In genomic region chr9:106367592-106368111, GRCm38 (mm10) we compare ENCODE assay signal across 8 mouse cellular contexts. TPM values are rescaled to one million over a fixed set of nuclear protein-coding genes. Genes with fewer than 3 reads are reported as not detected.
DNase-seq lines count a peak whose midpoint lies in the region; ATAC-seq and TF ChIP-seq lines count a peak whose summit lies in the region.

No protein-coding gene starts in this region.

- ATAC-seq in forebrain, embryonic 12.5 days (ENCODE audit: low FRiP score), result peak; percentile 93
- ATAC-seq in heart, postnatal 0 days (ENCODE audit: insufficient read depth, low read depth), result peak; percentile 88
- peak; percentile 91 for ATAC-seq in liver, embryonic 16.5 days (ENCODE audit: low read depth)
- peak; percentile 94 for ATAC-seq in neural tube, embryonic 13.5 days (ENCODE audit: low read depth)

- peaks cover 46% of the 10 kb centered on the region for H3K27me3 ChIP-seq in E14TG2a.4 (ENCODE audit: insufficient read depth, low read length)
- peaks cover 6% of the 10 kb centered on the region; the same call in 1 of the 2 replicates for H3K27me3 ChIP-seq in forebrain, embryonic 12.5 days
- no peaks in the 10 kb centered on the region for H3K27me3 ChIP-seq in heart, postnatal 0 days (ENCODE audit: control insufficient read depth, insufficient read depth, low read length)
- peaks cover 8% of the 10 kb centered on the region for H3K27me3 ChIP-seq in liver, embryonic 16.5 days (ENCODE audit: control insufficient read depth, insufficient read depth, low read depth, low read length)
- H3K27me3 ChIP-seq in neural tube, embryonic 13.5 days, result 0 out of 2 replicates have a peak, but pooled peaks cover 2% of the 10 kb centered on the region
- H3K27me3 ChIP-seq in testis, adult 2 months (ENCODE audit: control insufficient read depth, insufficient read depth, low read length), result no peaks in the 10 kb centered on the region

- H3K36me3 ChIP-seq in E14TG2a.4 (ENCODE audit: insufficient read depth, low read length), result peaks cover 19% of the 10 kb centered on the region
- peaks cover 18% of the 10 kb centered on the region for H3K36me3 ChIP-seq in forebrain, embryonic 12.5 days (replicated peaks)
- H3K36me3 ChIP-seq in heart, postnatal 0 days (replicated peaks; ENCODE audit: control insufficient read depth, insufficient read depth, low read length), result peaks cover 11% of the 10 kb centered on the region
- no peaks in the 10 kb centered on the region for H3K36me3 ChIP-seq in liver, embryonic 16.5 days (ENCODE audit: control insufficient read depth, insufficient read depth)
- H3K36me3 ChIP-seq in neural tube, embryonic 13.5 days, result peaks cover 18% of the 10 kb centered on the region
- H3K36me3 ChIP-seq in testis, adult 2 months (ENCODE audit: control insufficient read depth, insufficient read depth, low read length), result no peaks in the 10 kb centered on the region

- peak overlapping the region; percentile 97 for H3K27ac ChIP-seq in forebrain, embryonic 12.5 days
- H3K27ac ChIP-seq in heart, postnatal 0 days (ENCODE audit: low read depth), result peak overlapping the region; percentile 95
- peak overlapping the region; percentile 90 for H3K27ac ChIP-seq in liver, embryonic 16.5 days (ENCODE audit: low read length)
- H3K27ac ChIP-seq in neural tube, embryonic 13.5 days (replicated peaks), result peak overlapping the region; percentile 95
- H3K27ac ChIP-seq in testis, adult 2 months (ENCODE audit: control insufficient read depth, insufficient read depth, low read depth, low read length), result peak overlapping the region; percentile 81

- no peak for TF ChIP-seq EP300 in heart, postnatal 0 days (IDR thresholded peaks at IDR 0.05; ENCODE audit: low read depth)

- no peak for TF ChIP-seq CTCF in E14TG2a.4 (conservative IDR thresholded peaks at IDR 0.05; ENCODE audit: low read length)
- no peak for TF ChIP-seq CTCF in heart, postnatal 0 days (IDR thresholded peaks at IDR 0.05; ENCODE audit: low read depth)
- no peak for TF ChIP-seq CTCF in testis, adult 2 months (IDR thresholded peaks at IDR 0.05; ENCODE audit: control insufficient read depth, insufficient read depth, insufficient replicate concordance, low read depth, low read length)

- peaks cover 46% of the 10 kb centered on the region for H3K4me1 ChIP-seq in E14TG2a.4 (replicated peaks; ENCODE audit: low read depth, low read length)
- peaks cover 51% of the 10 kb centered on the region for H3K4me1 ChIP-seq in forebrain, embryonic 12.5 days
- peaks cover 23% of the 10 kb centered on the region for H3K4me1 ChIP-seq in heart, postnatal 0 days (ENCODE audit: control insufficient read depth, insufficient read depth)
- peaks cover 38% of the 10 kb centered on the region for H3K4me1 ChIP-seq in liver, embryonic 16.5 days (ENCODE audit: control insufficient read depth, low read depth, low read length)
- H3K4me1 ChIP-seq in neural tube, embryonic 13.5 days (replicated peaks), result peaks cover 47% of the 10 kb centered on the region
- H3K4me1 ChIP-seq in testis, adult 2 months (ENCODE audit: control insufficient read depth, insufficient read depth, low read length), result peaks cover 29% of the 10 kb centered on the region

- no peaks in the 10 kb centered on the region for H3K9me3 ChIP-seq in E14TG2a.4 (ENCODE audit: low read length)
- no peaks in the 10 kb centered on the region for H3K9me3 ChIP-seq in forebrain, embryonic 12.5 days
- no peaks in the 10 kb centered on the region for H3K9me3 ChIP-seq in heart, postnatal 0 days (replicated peaks; ENCODE audit: control insufficient read depth, low read length)
- no peaks in the 10 kb centered on the region for H3K9me3 ChIP-seq in liver, embryonic 16.5 days (replicated peaks; ENCODE audit: control insufficient read depth, low read length)
- no peaks in the 10 kb centered on the region for H3K9me3 ChIP-seq in neural tube, embryonic 13.5 days

- WGBS in forebrain, embryonic 12.5 days, result 0% methylated on average over 36 of the region's 36 CpGs
- WGBS in heart, postnatal 0 days, result under 1% methylated on average over 36 of the region's 36 CpGs
- under 1% methylated on average over 36 of the region's 36 CpGs for WGBS in liver, embryonic 16.5 days (ENCODE audit: insufficient replicate concordance)
- under 1% methylated on average over 34 of the region's 36 CpGs for WGBS in neural tube, embryonic 13.5 days

- peak overlapping the region; percentile 86 for H3K4me2 ChIP-seq in forebrain, embryonic 12.5 days
- peak overlapping the region; percentile 91 for H3K4me2 ChIP-seq in heart, postnatal 0 days (ENCODE audit: low read depth, low read length)
- H3K4me2 ChIP-seq in liver, embryonic 16.5 days (ENCODE audit: low read depth, low read length), result peak overlapping the region; percentile 100
- peak overlapping the region; percentile 96 for H3K4me2 ChIP-seq in neural tube, embryonic 13.5 days

- peak overlapping the region; percentile 94 for H3K9ac ChIP-seq in forebrain, embryonic 12.5 days
- peak overlapping the region; percentile 94 for H3K9ac ChIP-seq in heart, postnatal 0 days (replicated peaks; ENCODE audit: low read depth, low read length)
- H3K9ac ChIP-seq in liver, embryonic 16.5 days (ENCODE audit: low read depth, low read length), result peak overlapping the region; percentile 79
- H3K9ac ChIP-seq in neural tube, embryonic 13.5 days, result peak overlapping the region; percentile 90

- no peak for TF ChIP-seq POLR2A in testis, adult 2 months (IDR thresholded peaks at IDR 0.05; ENCODE audit: control insufficient read depth, low read depth, low read length)

- DNase-seq in c-Kit-positive CD71-positive TER-119-positive erythroid progenitor cells, embryonic 14.5 days (ENCODE audit: low spot score), result peak; percentile 96
- peak; percentile 99 for DNase-seq in heart, postnatal 0 days (ENCODE audit: low spot score)
- DNase-seq in kidney, postnatal 4 days, result peak; percentile 99

- H3K4me3 ChIP-seq in E14TG2a.4 (replicated peaks; ENCODE audit: low read length), result peak overlapping the region; percentile 86
- H3K4me3 ChIP-seq in forebrain, embryonic 12.5 days (replicated peaks), result peak overlapping the region; percentile 89
- H3K4me3 ChIP-seq in heart, postnatal 0 days (ENCODE audit: low read depth, low read length), result peak overlapping the region; percentile 83
- peak overlapping the region; percentile 76 for H3K4me3 ChIP-seq in liver, embryonic 16.5 days (ENCODE audit: low read depth, low read length)
- H3K4me3 ChIP-seq in neural tube, embryonic 13.5 days, result peak overlapping the region; percentile 90
- H3K4me3 ChIP-seq in testis, adult 2 months (ENCODE audit: control insufficient read depth, low read depth, low read length), result peak overlapping the region; percentile 89

RNA-seq across cellular contexts. Expression of gene Dusp7, which starts 0.8 kb away (rescaled TPM):
- 12.1 and 16.3 TPM in 2 replicates for polyA plus RNA-seq in forebrain, embryonic 12.5 days (2016; fragmentation: Nextera tagmentation; extraction: Ambion mirVana)
- 46.9 and 47.7 TPM in 2 replicates for total RNA-seq in heart, postnatal 0 days (2014; rRNA removed; ENCODE audit: low replicate concordance)
- polyA plus RNA-seq in heart, postnatal 0 days (2015; fragmentation: Nextera tagmentation; extraction: Ambion mirVana), result 9.1 and 10.3 TPM in 2 replicates
- polyA plus RNA-seq in liver, embryonic 16.5 days (2015; fragmentation: Nextera tagmentation; extraction: Ambion mirVana), result 2.1 and 2.7 TPM in 2 replicates
- polyA plus RNA-seq in neural tube, embryonic 13.5 days (2015; fragmentation: Nextera tagmentation; extraction: Ambion mirVana), result 12.3 and 13.1 TPM in 2 replicates
- 3.1 and 3.3 TPM in 2 replicates for polyA plus RNA-seq in testis, adult 2 months (2012; rRNA removed)

Comparison
In these comparisons a context has a peak if more than half of its experiments do, and no peak if none do; other contexts are left out.
1. Peak in every context shown above with its lines: DNase-seq, ATAC-seq, H3K4me3 ChIP-seq and H3K27ac ChIP-seq.